In the genomic region with DNA sequence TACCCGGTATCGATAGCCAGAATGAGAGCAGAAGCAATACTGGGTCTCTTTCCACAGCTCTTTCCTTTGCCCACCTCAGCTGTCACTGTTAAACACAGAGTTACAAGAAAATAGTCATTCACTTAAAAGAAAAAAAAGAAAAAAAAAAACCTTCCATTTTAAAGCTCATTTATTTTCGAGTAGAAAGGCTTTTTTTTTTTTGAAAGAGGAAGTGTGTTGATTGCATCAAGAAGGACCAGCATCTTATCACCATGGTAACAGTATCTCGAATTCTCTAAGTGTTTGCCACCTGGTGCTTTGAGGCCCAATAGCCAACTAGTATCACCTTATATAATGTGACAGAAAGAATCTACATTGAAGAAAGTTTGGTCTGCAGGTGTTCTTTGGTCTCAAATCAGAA, we compare ENCODE assay signal across 31 mouse cellular contexts.
"Had no signal": no experiment of that assay in that cellular context is flagged by ENCODE, and none has a peak within 500 bp of the region (broad histone marks: within the 10 kb centered on the region; RNA-seq: fewer than 3 reads in every experiment).

No protein-coding gene starts in this region.

- H3K27me3 ChIP-seq: liver, embryonic 12.5 days; liver, embryonic 13.5 days; liver, embryonic 15.5 days; lung, embryonic 15.5 days; megakaryocyte, embryonic 14.5 days; midbrain, embryonic 12.5 days; midbrain, embryonic 13.5 days; midbrain, embryonic 15.5 days; neural tube, embryonic 12.5 days had no signal

- H3K27ac ChIP-seq: limb, embryonic 10.5 days; limb, embryonic 12.5 days; limb, embryonic 13.5 days; limb, embryonic 15.5 days; liver, embryonic 12.5 days; liver, embryonic 13.5 days; liver, embryonic 14.5 days; liver, embryonic 15.5 days; lung, embryonic 15.5 days; macrophage; midbrain, embryonic 10.5 days; midbrain, embryonic 12.5 days; midbrain, embryonic 13.5 days; midbrain, embryonic 15.5 days; neural tube, embryonic 12.5 days had no signal

- H3K4me2 ChIP-seq: limb, embryonic 12.5 days; limb, embryonic 13.5 days; limb, embryonic 15.5 days; liver, embryonic 11.5 days; liver, embryonic 12.5 days; liver, embryonic 13.5 days; liver, embryonic 15.5 days; lung, embryonic 14.5 days; lung, embryonic 15.5 days; midbrain, embryonic 11.5 days; midbrain, embryonic 12.5 days; midbrain, embryonic 13.5 days; midbrain, embryonic 15.5 days; neural tube, embryonic 12.5 days had no signal

- ATAC-seq: liver, embryonic 12.5 days; liver, postnatal 0 days; lung, postnatal 0 days; midbrain, embryonic 13.5 days; midbrain, embryonic 15.5 days; midbrain, embryonic 16.5 days had no signal

- H3K4me1 ChIP-seq: limb, embryonic 10.5 days; limb, embryonic 12.5 days; liver, embryonic 12.5 days; liver, embryonic 13.5 days; liver, embryonic 15.5 days; lung, embryonic 15.5 days; midbrain, embryonic 10.5 days; midbrain, embryonic 12.5 days; midbrain, embryonic 13.5 days; midbrain, embryonic 15.5 days; neural tube, embryonic 12.5 days had no signal

- H3K9me3 ChIP-seq: limb, embryonic 10.5 days; limb, embryonic 12.5 days; limb, embryonic 13.5 days; limb, embryonic 15.5 days; liver, embryonic 12.5 days; liver, embryonic 13.5 days; liver, embryonic 15.5 days; lung, embryonic 15.5 days; megakaryocyte, embryonic 14.5 days; midbrain, embryonic 10.5 days; midbrain, embryonic 12.5 days; midbrain, embryonic 13.5 days; midbrain, embryonic 15.5 days; neural tube, embryonic 12.5 days had no signal

- H3K36me3 ChIP-seq: limb, embryonic 10.5 days; limb, embryonic 12.5 days; limb, embryonic 13.5 days; limb, embryonic 15.5 days; liver, embryonic 12.5 days; liver, embryonic 13.5 days; liver, embryonic 15.5 days; lung, embryonic 15.5 days; midbrain, embryonic 10.5 days; midbrain, embryonic 12.5 days; midbrain, embryonic 13.5 days; midbrain, embryonic 15.5 days; neural tube, embryonic 12.5 days had no signal

- H3K9ac ChIP-seq: limb, embryonic 12.5 days; limb, embryonic 13.5 days; limb, embryonic 15.5 days; liver, embryonic 12.5 days; liver, embryonic 13.5 days; liver, embryonic 14.5 days; liver, embryonic 15.5 days; liver, postnatal 0 days; lung, embryonic 14.5 days; lung, embryonic 15.5 days; midbrain, embryonic 12.5 days; midbrain, embryonic 13.5 days; midbrain, embryonic 15.5 days; neural tube, embryonic 12.5 days had no signal

- H3K4me3 ChIP-seq: limb, embryonic 10.5 days; limb, embryonic 12.5 days; limb, embryonic 13.5 days; limb, embryonic 15.5 days; liver, embryonic 12.5 days; liver, embryonic 13.5 days; liver, embryonic 15.5 days; lung, embryonic 15.5 days; megakaryocyte, embryonic 14.5 days; midbrain, embryonic 10.5 days; midbrain, embryonic 12.5 days; midbrain, embryonic 13.5 days; midbrain, embryonic 15.5 days; myocyte; neural tube, embryonic 12.5 days had no signal

- DNase-seq: left cerebral cortex, postnatal 4 days; liver; liver, embryonic 13.5 days; liver, postnatal 0 days; lung, adult 18-20 months; lung, adult 2 months; lung, embryonic 14.5 days; lung, postnatal 10 days; lung, postnatal 14 days; lung, postnatal 36 days; lung, postnatal 4 days had no signal
